Mouse (Mus musculus) heart, embryonic 16.5 days (tissue): ENCODE measurements around the gene Sarnp. TPM values are rescaled to one million over a fixed set of nuclear protein-coding genes. Genes with fewer than 3 reads are reported as not detected.
A peak's percentile ranks its signal among the peaks of the same experiment; 100 is the strongest.
"Not testable (repeated sequence)": the region's sequence is repeated elsewhere in the genome, so short reads cannot be mapped to it uniquely, and the experiment has no call there.

Experiments used
- ATAC-seq: fragments of 200-750 bp; cut with Nextera tagmentation; replicated peaks from 2 replicates; pipeline ENCODE4 v1.8.0; 2017; ENCODE audit warnings: moderate number of reproducible peaks; ENCODE audit not compliant: insufficient read depth, low FRiP score; ENCODE audit errors: extremely low read depth
- H3K27ac ChIP-seq: fragments of 300-500 bp; sonication (generic); 2 replicates; pipeline ENCODE4 v1.5.1; 2014; ENCODE audit warnings: mild to moderate bottlenecking, low read length, control low read depth, moderate library complexity
- H3K27me3 ChIP-seq: fragments of 300-500 bp; sonication (generic); 2 replicates; pipeline ENCODE4 v1.6.1; 2014; ENCODE audit warnings: low read length, mixed read lengths; ENCODE audit not compliant: control insufficient read depth, insufficient read depth
- H3K36me3 ChIP-seq: fragments of 300-500 bp; sonication (generic); 2 replicates; pipeline ENCODE4 v1.6.1; 2014; ENCODE audit not compliant: control insufficient read depth, insufficient read depth
- H3K4me1 ChIP-seq: fragments of 300-500 bp; sonication (generic); 2 replicates; pipeline ENCODE4 v1.6.1; 2014; ENCODE audit warnings: low read length, mixed read lengths; ENCODE audit not compliant: control insufficient read depth, insufficient read depth
- H3K4me2 ChIP-seq: fragments of 300-500 bp; sonication (generic); 2 replicates; pipeline ENCODE4 v1.6.1; 2014; ENCODE audit warnings: low read depth, mild to moderate bottlenecking, control low read depth, low read length
- H3K4me3 ChIP-seq: fragments of 300-500 bp; sonication (generic); 2 replicates; pipeline ENCODE4 v1.5.1; 2014; ENCODE audit warnings: mild to moderate bottlenecking, control low read depth, low read length
- H3K9ac ChIP-seq: fragments of 300-500 bp; sonication (generic); 2 replicates; pipeline ENCODE4 v1.6.1; 2014; ENCODE audit warnings: low read length, control low read depth
- H3K9me3 ChIP-seq: fragments of 300-500 bp; sonication (generic); replicated peaks from 2 replicates; pipeline ENCODE4 v1.6.1; 2016; ENCODE audit warnings: low read length; ENCODE audit not compliant: control insufficient read depth
- WGBS: fragments of 180-500 bp; shearing (Covaris S2); extraction: QIAGEN DNeasy Blood & Tissue Kit; methylation state at CpG from one replicate; pipeline ENCODE4 v1.1.7; 2014; 5-methylcytosine and 5-hydroxymethylcytosine counted together
- polyA plus RNA-seq: library from polyadenylated mRNA; unstranded; fragments of >200 nt; fragmentation: Nextera tagmentation; extraction: Ambion mirVana; gene quantifications from 2 replicates; pipeline ENCODE4 v1.2.1, GENCODE M21; 2015

Gene Sarnp
- polyA plus RNA-seq, 1 experiment from 2014 or later = 169 TPM

- Histone ChIP-seq H3K27me3 (no peaks in the 10 kb centered on the region), H3K9me3 (no peaks in the 10 kb centered on the region), H3K4me3 (peak overlapping the region; percentile 87), H3K36me3 (peaks cover 8% of the 10 kb centered on the region), H3K4me1 (peaks cover 46% of the 10 kb centered on the region), H3K9ac (peak overlapping the region; percentile 94), H3K27ac (peak overlapping the region; percentile 99), H3K4me2 (peak overlapping the region; percentile 76)
- peak; percentile 92 for ATAC-seq
- WGBS = under 1% methylated on average over 70 of the region's 70 CpGs
These were observed 11.8 kb upstream of the Sarnp start for GRCm38 (mm10) chr10:128805092-128806000.

- Histone ChIP-seq H3K36me3 (peaks cover 9% of the 10 kb centered on the region), H3K9me3 (no peaks in the 10 kb centered on the region), H3K4me2 (peak overlapping the region; percentile 76), H3K27ac (no peak overlapping the region), H3K4me3 (peak overlapping the region; percentile 87), H3K9ac (peak overlapping the region; percentile 70), H3K27me3 (no peaks in the 10 kb centered on the region), H3K4me1 (peaks cover 46% of the 10 kb centered on the region)
- ATAC-seq = no peak
- WGBS = 53% methylated on average over 6 of the region's 6 CpGs
These were observed 11.0 kb upstream of the Sarnp start for GRCm38 (mm10) chr10:128806086-128806485.

GRCm38 (mm10) chr10:128807018-128807417, 10.1 kb upstream of the Sarnp start:
- peaks cover 9% of the 10 kb centered on the region for H3K36me3 ChIP-seq
- H3K9ac ChIP-seq = peak overlapping the region; percentile 70
- no peaks in the 10 kb centered on the region for H3K27me3 ChIP-seq
- peak overlapping the region; percentile 87 for H3K4me3 ChIP-seq
- no peaks in the 10 kb centered on the region for H3K9me3 ChIP-seq
- peak overlapping the region; percentile 12; the same call in 1 of the 2 replicates for H3K27ac ChIP-seq
- peak overlapping the region; percentile 76 for H3K4me2 ChIP-seq
- 86% methylated on average over 8 of the region's 8 CpGs for WGBS
- H3K4me1 ChIP-seq = peaks cover 46% of the 10 kb centered on the region
- ATAC-seq = no peak

GRCm38 (mm10) chr10:128820217-128820616, 3.1 kb downstream of the Sarnp start:
- 88% methylated on average over 4 of the region's 4 CpGs for WGBS
- no peak overlapping the region for H3K27ac ChIP-seq
- no peak overlapping the region for H3K4me2 ChIP-seq
- no peaks in the 10 kb centered on the region for H3K9me3 ChIP-seq
- H3K4me1 ChIP-seq = peaks cover 14% of the 10 kb centered on the region
- no peak overlapping the region for H3K9ac ChIP-seq
- ATAC-seq = no peak
- H3K4me3 ChIP-seq = no peak overlapping the region
- H3K36me3 ChIP-seq = peaks cover 43% of the 10 kb centered on the region
- no peaks in the 10 kb centered on the region for H3K27me3 ChIP-seq

- H3K9ac ChIP-seq = peak within 1 kb of the TSS; percentile 83
- peak within 1 kb of the TSS; percentile 46 for H3K27ac ChIP-seq
- peak; percentile 100 for ATAC-seq
- H3K36me3 ChIP-seq = peaks cover 33% of the 10 kb centered on the region
- peak within 1 kb of the TSS; percentile 83 for H3K4me2 ChIP-seq
- no peaks in the 10 kb centered on the region for H3K27me3 ChIP-seq
- no peaks in the 10 kb centered on the region for H3K9me3 ChIP-seq
- whole genome bisulfite sequencing = under 1% methylated on average over 46 of the region's 46 CpGs
- peak within 1 kb of the TSS; percentile 73 for H3K4me3 ChIP-seq
- H3K4me1 ChIP-seq = peaks cover 14% of the 10 kb centered on the region
These were observed 4.4 kb downstream of the Sarnp start, which contains the start of gene Ormdl2 for GRCm38 (mm10) chr10:128821358-128822056. Ormdl2 (minus strand) TSS chr10:128821645.

GRCm38 (mm10) chr10:128822135-128822534, 5.0 kb downstream of the Sarnp start:
- no peak for ATAC-seq
- Histone ChIP-seq H3K4me1 (peaks cover 14% of the 10 kb centered on the region), H3K36me3 (peaks cover 28% of the 10 kb centered on the region), H3K4me2 (peak overlapping the region; percentile 83), H3K4me3 (peak overlapping the region; percentile 73), H3K9ac (peak overlapping the region; percentile 83), H3K27ac (peak overlapping the region; percentile 46), H3K9me3 (no peaks in the 10 kb centered on the region), H3K27me3 (no peaks in the 10 kb centered on the region)
- 2% methylated on average over 13 of the region's 13 CpGs for WGBS

GRCm38 (mm10) chr10:128823087-128823486, 6.0 kb downstream of the Sarnp start:
- peaks cover 19% of the 10 kb centered on the region for H3K36me3 ChIP-seq
- ATAC-seq, H3K27me3 ChIP-seq, H3K4me3 ChIP-seq, H3K9me3 ChIP-seq, H3K9ac ChIP-seq, H3K27ac ChIP-seq: not testable (repeated sequence)
- 70% methylated on average over 4 of the region's 4 CpGs for WGBS
- peak overlapping the region; percentile 83 for H3K4me2 ChIP-seq
- H3K4me1 ChIP-seq = peaks cover 14% of the 10 kb centered on the region

GRCm38 (mm10) chr10:128823821-128824220, 6.7 kb downstream of the Sarnp start:
- H3K36me3 ChIP-seq = peaks cover 15% of the 10 kb centered on the region; the same call in 1 of the 2 replicates
- peaks cover 14% of the 10 kb centered on the region for H3K4me1 ChIP-seq
- H3K4me2 ChIP-seq = no peak overlapping the region
- H3K9me3 ChIP-seq = no peaks in the 10 kb centered on the region
- no peak overlapping the region for H3K4me3 ChIP-seq
- no peak overlapping the region for H3K9ac ChIP-seq
- H3K27me3 ChIP-seq = no peaks in the 10 kb centered on the region
- ATAC-seq = no peak
- no peak overlapping the region for H3K27ac ChIP-seq
- WGBS = 94% methylated on average over 9 of the region's 9 CpGs

GRCm38 (mm10) chr10:128837400-128837799, 20.3 kb downstream of the Sarnp start:
- Histone ChIP-seq H3K27me3 (no peaks in the 10 kb centered on the region), H3K9ac (no peak overlapping the region), H3K9me3 (no peaks in the 10 kb centered on the region), H3K36me3 (peaks cover 36% of the 10 kb centered on the region), H3K4me1 (no peaks in the 10 kb centered on the region), H3K4me3 (no peak overlapping the region), H3K4me2 (no peak overlapping the region), H3K27ac (no peak overlapping the region)
- ATAC-seq = no peak
